Mouse (Mus musculus) spleen, postnatal 0 days (tissue): ENCODE results near the gene Srpk2. TPM values are rescaled to one million over a fixed set of nuclear protein-coding genes. Genes with fewer than 3 reads are reported as not detected.

Experiments
- polyA plus RNA-seq: library from polyadenylated mRNA; unstranded; fragments of >200 nt; fragmentation: Nextera tagmentation; extraction: Ambion mirVana; gene quantifications from 2 replicates; pipeline ENCODE4 v1.2.1, GENCODE M21; 2015

The Srpk2 gene
- 22.4 and 31.5 TPM in 2 replicates for polyA plus RNA-seq

DNA sequence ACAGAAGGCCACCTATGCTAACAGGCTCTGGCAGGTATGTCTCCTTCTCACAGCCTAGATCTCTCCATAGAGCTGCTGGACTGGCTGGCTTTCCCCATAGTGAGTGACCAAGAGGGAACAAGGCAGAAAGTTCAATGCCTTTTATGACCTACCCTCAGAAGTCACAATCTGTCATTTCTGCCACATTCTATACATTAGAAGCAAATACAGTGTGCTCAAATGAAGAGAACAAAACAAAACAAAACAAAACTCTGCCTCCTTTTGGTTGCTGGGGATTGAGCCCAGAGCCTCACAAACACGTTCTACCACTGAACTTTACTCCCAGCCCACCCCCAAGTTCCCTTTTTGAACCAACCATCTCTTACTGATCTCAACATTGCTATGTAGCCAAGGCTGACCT lies at the start of gene Srpk2:
Gene Srpk2 (minus strand): TSS at position 101 of the 400 bp plus-strand sequence.

Other genes starting within 250 kb of the Srpk2 start
- gene Pus7, start 99.1 kb upstream of the Srpk2 start, polyA plus RNA-seq: 17.4 and 17.5 TPM in 2 replicates
- 23.8 and 27.4 TPM in 2 replicates for gene Rint1, start 103.1 kb upstream of the Srpk2 start, polyA plus RNA-seq
- 103 and 107 TPM in 2 replicates for gene Tomm7, start 159.5 kb upstream of the Srpk2 start, polyA plus RNA-seq